Mouse (Mus musculus): ENCODE results near the gene Gm21828. TPM values are rescaled to one million over a fixed set of nuclear protein-coding genes. Genes with fewer than 3 reads are reported as not detected.
"Not testable (repeated sequence)": the region's sequence is repeated elsewhere in the genome, so short reads cannot be mapped to it uniquely, and the experiment has no call there.

Gm21828 gene
- not detected in 2 replicates for polyA plus RNA-seq (2015; fragmentation: Nextera tagmentation; extraction: Ambion mirVana)

GRCm38 (mm10) chrY:13223828-13224227 lies at the start of gene Gm21828:
TSS of gene Gm21828 (minus strand) at chrY:13223928.
- H3K4me1 ChIP-seq (replicated peaks); H3K9ac ChIP-seq; H3K27ac ChIP-seq; ATAC-seq; H3K27me3 ChIP-seq (replicated peaks); H3K4me3 ChIP-seq (replicated peaks); H3K4me2 ChIP-seq (replicated peaks); H3K36me3 ChIP-seq; H3K9me3 ChIP-seq: not testable (repeated sequence)
- no CpG with 5 or more reads among the region's 3 CpGs for WGBS

- H3K9me3 ChIP-seq; H3K4me1 ChIP-seq (replicated peaks); H3K4me3 ChIP-seq (replicated peaks); H3K4me2 ChIP-seq (replicated peaks); H3K9ac ChIP-seq; H3K27ac ChIP-seq; ATAC-seq; H3K36me3 ChIP-seq; H3K27me3 ChIP-seq (replicated peaks): not testable (repeated sequence)
Observed at GRCm38 (mm10) chrY:13252091-13252490, 28.4 kb upstream of the Gm21828 start, which contains the start of the genes Gm21440 and Gm21454. TSS of gene Gm21440 (plus strand) at chrY:13252391. TSS of gene Gm21454 (plus strand) at chrY:13252442.

Other genes starting within 250 kb of the Gm21828 start
- not detected in 2 replicates for gene Gm20807, start 181.0 kb downstream of the Gm21828 start, polyA plus RNA-seq (2015; fragmentation: Nextera tagmentation; extraction: Ambion mirVana)
- gene Gm21891, start 90.4 kb downstream of the Gm21828 start, polyA plus RNA-seq (2015; fragmentation: Nextera tagmentation; extraction: Ambion mirVana): not detected in 2 replicates
- not detected in 2 replicates for gene Gm21425, start 62.0 kb downstream of the Gm21828 start, polyA plus RNA-seq (2015; fragmentation: Nextera tagmentation; extraction: Ambion mirVana)
- gene Gm21440, start 28.5 kb upstream of the Gm21828 start, polyA plus RNA-seq (2015; fragmentation: Nextera tagmentation; extraction: Ambion mirVana): not detected in 2 replicates
- not detected in 2 replicates for gene Gm21454, start 28.5 kb upstream of the Gm21828 start, polyA plus RNA-seq (2015; fragmentation: Nextera tagmentation; extraction: Ambion mirVana)
- not detected in 2 replicates for gene Gm21725, start 125.1 kb upstream of the Gm21828 start, polyA plus RNA-seq (2015; fragmentation: Nextera tagmentation; extraction: Ambion mirVana)
- not detected in 2 replicates for gene Gm21866, start 241.7 kb upstream of the Gm21828 start, polyA plus RNA-seq (2015; fragmentation: Nextera tagmentation; extraction: Ambion mirVana)

Data from intestine, embryonic 15.5 days (tissue).